ENCODE assay signal across 20 mouse cellular contexts in genomic region chr5:54200032-54200431, GRCm38 (mm10).
DNase-seq lines count a peak whose midpoint lies in the region; ATAC-seq and TF ChIP-seq lines count a peak whose summit lies in the region.
"Had no signal": no experiment of that assay in that cellular context is flagged by ENCODE, and none has a peak within 500 bp of the region (broad histone marks: within the 10 kb centered on the region; RNA-seq: fewer than 3 reads in every experiment).

No protein-coding gene starts in this region.

- in situ Hi-C loops in Patski (cut with MboI; ENCODE audit: low pct_unique_long_range_greater_than_20kb), result no loop called here

- no peaks in the 10 kb centered on the region for H3K9me3 ChIP-seq in kidney, embryonic 15.5 days (replicated peaks)
- H3K9me3 ChIP-seq in kidney, embryonic 14.5 days (ENCODE audit: control insufficient read depth, low read length), result no peaks in the 10 kb centered on the region
- H3K9me3 ChIP-seq in lung, postnatal 0 days (ENCODE audit: low read length), result no peaks in the 10 kb centered on the region
- no peaks in the 10 kb centered on the region for H3K9me3 ChIP-seq in limb, embryonic 11.5 days (ENCODE audit: control insufficient read depth, low read length)
- H3K9me3 ChIP-seq: embryonic facial prominence, embryonic 15.5 days; forebrain, embryonic 10.5 days; heart, embryonic 12.5 days; hindbrain, embryonic 10.5 days had no signal

- H3K27ac ChIP-seq in kidney, embryonic 15.5 days, result 0 out of 2 replicates have a peak overlapping the region, but pooled peaks have one; percentile 3
- H3K27ac ChIP-seq in kidney, embryonic 14.5 days (ENCODE audit: low read depth, low read length), result no peak overlapping the region
- no peak overlapping the region for H3K27ac ChIP-seq in lung, postnatal 0 days (ENCODE audit: low read length)
- no peak overlapping the region for H3K27ac ChIP-seq in limb, embryonic 11.5 days (replicated peaks; ENCODE audit: low read depth, low read length)
- H3K27ac ChIP-seq: embryonic facial prominence, embryonic 15.5 days; forebrain, embryonic 10.5 days; gastrocnemius, adult 2 months; hindbrain, embryonic 10.5 days; hindbrain, embryonic 14.5 days had no signal

- H3K4me1 ChIP-seq in kidney, embryonic 15.5 days, result peaks cover 9% of the 10 kb centered on the region; the same call in 1 of the 2 replicates
- H3K4me1 ChIP-seq in kidney, embryonic 14.5 days (ENCODE audit: control insufficient read depth, insufficient read depth, low read length), result 0 out of 2 replicates have a peak, but pooled peaks cover 5% of the 10 kb centered on the region
- no peaks in the 10 kb centered on the region for H3K4me1 ChIP-seq in lung, postnatal 0 days (ENCODE audit: insufficient read depth, low read depth, low read length)
- H3K4me1 ChIP-seq in limb, embryonic 11.5 days (ENCODE audit: control insufficient read depth, insufficient read depth, low read length), result no peaks in the 10 kb centered on the region
- H3K4me1 ChIP-seq: embryonic facial prominence, embryonic 15.5 days; hindbrain, embryonic 10.5 days had no signal

- no peak for TF ChIP-seq EP300 in lung, postnatal 0 days (IDR thresholded peaks at IDR 0.05)

- no peaks in the 10 kb centered on the region for H3K36me3 ChIP-seq in kidney, embryonic 15.5 days
- no peaks in the 10 kb centered on the region for H3K36me3 ChIP-seq in kidney, embryonic 14.5 days (ENCODE audit: control insufficient read depth, insufficient read depth, low read length)
- no peaks in the 10 kb centered on the region for H3K36me3 ChIP-seq in lung, postnatal 0 days (ENCODE audit: insufficient read depth, low read length)
- H3K36me3 ChIP-seq in limb, embryonic 11.5 days (ENCODE audit: control insufficient read depth, insufficient read depth, low read length), result no peaks in the 10 kb centered on the region
- H3K36me3 ChIP-seq: embryonic facial prominence, embryonic 15.5 days; forebrain, embryonic 10.5 days; heart, embryonic 12.5 days; hindbrain, embryonic 10.5 days had no signal

- no peak for TF ChIP-seq CTCF in lung, postnatal 0 days (IDR thresholded peaks at IDR 0.05)
- TF ChIP-seq CTCF in Patski (IDR thresholded peaks at IDR 0.05), result no peak

- no peak overlapping the region for H3K4me3 ChIP-seq in kidney, embryonic 15.5 days (replicated peaks)
- H3K4me3 ChIP-seq in kidney, embryonic 14.5 days (ENCODE audit: low read length), result no peak overlapping the region
- H3K4me3 ChIP-seq in lung, postnatal 0 days (ENCODE audit: low read depth, low read length), result no peak overlapping the region
- no peak overlapping the region for H3K4me3 ChIP-seq in limb, embryonic 11.5 days (ENCODE audit: low read depth, low read length)
- H3K4me3 ChIP-seq: embryonic facial prominence, embryonic 15.5 days; erythroblast, embryonic 14.5 days; forebrain, embryonic 10.5 days; gastrocnemius, adult 2 months; heart, embryonic 12.5 days; hindbrain, embryonic 10.5 days had no signal

- peak; percentile 52 for DNase-seq in lung, postnatal 0 days (ENCODE audit: low spot score)
- DNase-seq in lung, postnatal 10 days, result no peak
- DNase-seq in Patski (ENCODE audit: low read depth, low spot score), result no peak
- peak; percentile 16 for DNase-seq in limb, embryonic 11.5 days (ENCODE audit: low spot score)
- DNase-seq: adrenal gland, adult 8-10 months; adrenal gland, postnatal 36 days; cerebellum, adult 2 months; cerebellum, postnatal 10 days; gastrocnemius, adult 2 months; gastrocnemius, postnatal 25 days had no signal

- 60% methylated on average over 3 of the region's 3 CpGs for WGBS in kidney, embryonic 15.5 days
- 60% methylated on average over 3 of the region's 3 CpGs for WGBS in kidney, embryonic 14.5 days
- WGBS in lung, postnatal 0 days, result 49% methylated on average over 3 of the region's 3 CpGs
- 39% methylated on average over 3 of the region's 3 CpGs for WGBS in limb, embryonic 11.5 days

- POLR2A ChIA-PET in Patski (lab: Charles Lee), result no interaction called here

- no peak overlapping the region for H3K9ac ChIP-seq in kidney, embryonic 15.5 days
- H3K9ac ChIP-seq in kidney, embryonic 14.5 days (ENCODE audit: low read depth, low read length), result no peak overlapping the region
- no peak overlapping the region for H3K9ac ChIP-seq in lung, postnatal 0 days (replicated peaks; ENCODE audit: low read depth)
- H3K9ac ChIP-seq in limb, embryonic 11.5 days (ENCODE audit: low read length), result no peak overlapping the region
- H3K9ac ChIP-seq: embryonic facial prominence, embryonic 15.5 days; heart, embryonic 12.5 days; hindbrain, embryonic 14.5 days had no signal

- peak; percentile 55; the same call in 1 of the 2 replicates for ATAC-seq in kidney, embryonic 15.5 days (replicated peaks; ENCODE audit: low FRiP score)
- ATAC-seq in kidney, embryonic 14.5 days (ENCODE audit: low FRiP score, low TSS enrichment), result no peak; the same call in 1 of the 2 replicates
- peak; percentile 87 for ATAC-seq in lung, postnatal 0 days
- ATAC-seq in Patski, result peak; percentile 5
- ATAC-seq in limb, embryonic 11.5 days (ENCODE audit: insufficient number of reproducible peaks, low FRiP score, low TSS enrichment, low read depth), result no peak
- ATAC-seq in monocyte, adult 5-6 weeks (replicated peaks; ENCODE audit: insufficient number of reproducible peaks, low FRiP score, low TSS enrichment, poor library complexity, severe bottlenecking), result no peak

- H3K27me3 ChIP-seq in kidney, embryonic 15.5 days, result no peaks in the 10 kb centered on the region
- no peaks in the 10 kb centered on the region for H3K27me3 ChIP-seq in kidney, embryonic 14.5 days (ENCODE audit: control insufficient read depth, insufficient read depth, low read length)
- H3K27me3 ChIP-seq in lung, postnatal 0 days (replicated peaks; ENCODE audit: insufficient read depth, low read length), result no peaks in the 10 kb centered on the region
- peaks cover 61% of the 10 kb centered on the region for H3K27me3 ChIP-seq in Patski
- no peaks in the 10 kb centered on the region for H3K27me3 ChIP-seq in limb, embryonic 11.5 days (ENCODE audit: control insufficient read depth, insufficient read depth, low read length)
- H3K27me3 ChIP-seq: CH12.LX; embryonic facial prominence, embryonic 15.5 days; heart, embryonic 12.5 days had no signal

- CTCF ChIA-PET in Patski (lab: Charles Lee), result interaction anchor here (1.5 kb wide), 1 partner anchor 9 kb away, joined by 4 read pairs; no protein-coding TSS in a partner anchor

- H3K4me2 ChIP-seq in kidney, embryonic 15.5 days, result peak overlapping the region; percentile 30
- H3K4me2 ChIP-seq in kidney, embryonic 14.5 days (replicated peaks; ENCODE audit: low read depth, low read length), result no peak overlapping the region
- no peak overlapping the region for H3K4me2 ChIP-seq in lung, postnatal 0 days (replicated peaks; ENCODE audit: low read depth, low read length)
- H3K4me2 ChIP-seq in limb, embryonic 11.5 days (ENCODE audit: low read depth, severe bottlenecking), result no peak overlapping the region
- H3K4me2 ChIP-seq: embryonic facial prominence, embryonic 15.5 days; heart, embryonic 12.5 days; hindbrain, embryonic 14.5 days had no signal

Comparison
In these comparisons a context has a peak if more than half of its experiments do, and no peak if none do; other contexts are left out.
1. ATAC-seq: peak in kidney, embryonic 15.5 days (single experiment), lung, postnatal 0 days (single experiment) and Patski (single experiment); none in kidney, embryonic 14.5 days (single experiment), limb, embryonic 11.5 days (single experiment) and monocyte, adult 5-6 weeks (single experiment).
2. DNase-seq: peak in lung, postnatal 0 days (single experiment) and limb, embryonic 11.5 days (single experiment); none in lung, postnatal 10 days (single experiment) and Patski (single experiment).